Mouse (Mus musculus) CH12.LX (cell line): ENCODE data around the gene Nfix. TPM values are rescaled to one million over a fixed set of nuclear protein-coding genes. Genes with fewer than 3 reads are reported as not detected.
A peak's percentile ranks its signal among the peaks of the same experiment; 100 is the strongest.
"Not testable (repeated sequence)": the region's sequence is repeated elsewhere in the genome, so short reads cannot be mapped to it uniquely, and the experiment has no call there.

Experiments
- DNase-seq: peaks from one replicate; pipeline ENCODE4 v3.0.0-alpha.2; 2013; ENCODE audit errors: extremely low read depth
- H3K27ac ChIP-seq: 2 replicates; pipeline ENCODE4 v1.5.1; 2012; ENCODE audit warnings: low read depth, mild to moderate bottlenecking, control low read depth, moderate library complexity; ENCODE audit not compliant: insufficient read depth
- H3K27me3 ChIP-seq: replicated peaks from 2 replicates; pipeline ENCODE3; 2012; ENCODE audit warnings: inconsistent platforms
- H3K36me3 ChIP-seq, 2 experiments: replicated peaks in 1 of 2; 2 replicates each; pipeline versions ENCODE3 to v1.6.1; 2012; ENCODE audit warnings: inconsistent platforms in 1 of 2, low read length in 1 of 2, mild to moderate bottlenecking in 1 of 2, mixed read lengths in 1 of 2, moderate library complexity in 1 of 2; ENCODE audit not compliant: control insufficient read depth in 1 of 2, insufficient read depth in 1 of 2
- H3K4me1 ChIP-seq, 2 experiments: 2 replicates each; pipeline ENCODE4 v1.6.1; 2012; ENCODE audit warnings: inconsistent platforms in 1 of 2, moderate library complexity in 1 of 2; ENCODE audit not compliant: insufficient read depth in 2 of 2, control insufficient read depth in 1 of 2
- H3K4me2 ChIP-seq: 2 replicates; pipeline ENCODE4 v1.6.1; 2012; ENCODE audit warnings: low read depth, mild to moderate bottlenecking, control low read depth; ENCODE audit not compliant: poor library complexity, insufficient read depth, severe bottlenecking
- H3K4me3 ChIP-seq, 3 experiments: fragments of 150-350 bp in 1 of 3; sonication (generic) in 1 of 3; replicated peaks in 1 of 3; 2 replicates each; pipeline versions ENCODE3 to v1.5.1; 2011 to 2012; ENCODE audit warnings: low read depth in 2 of 3, low read length in 2 of 3, mild to moderate bottlenecking in 2 of 3, moderate library complexity in 2 of 3, control low read depth in 1 of 3, improper control_type of control experiment in 1 of 3, inconsistent platforms in 1 of 3, mixed read lengths in 1 of 3; ENCODE audit not compliant: poor library complexity in 1 of 3
- H3K79me2 ChIP-seq: replicated peaks from 2 replicates; pipeline ENCODE4 v1.6.1; 2012; ENCODE audit warnings: mild to moderate bottlenecking, moderate library complexity; ENCODE audit not compliant: control insufficient read depth, poor library complexity, insufficient read depth, severe bottlenecking; ENCODE audit errors: extremely low read depth
- H3K9ac ChIP-seq: 2 replicates; pipeline ENCODE4 v1.6.1; 2012; ENCODE audit warnings: low read depth, mild to moderate bottlenecking, control low read depth, moderate library complexity; ENCODE audit not compliant: insufficient read depth
- H3K9me3 ChIP-seq: replicated peaks from 2 replicates; pipeline ENCODE3; 2012; ENCODE audit warnings: low read length, inconsistent platforms, mixed read lengths
- CTCF ChIP-seq, 2 experiments: IDR thresholded peaks in 1 of 2; conservative IDR thresholded peaks in 1 of 2; 2 replicates each; pipeline ENCODE4 v1.5.1; 2011 to 2012; ENCODE audit warnings: low read depth in 2 of 2, low read length in 2 of 2, improper control_type of control experiment in 1 of 2, inconsistent platforms in 1 of 2, mild to moderate bottlenecking in 1 of 2, moderate library complexity in 1 of 2
- ELF1 ChIP-seq: IDR thresholded peaks from 2 replicates; pipeline ENCODE4 v1.6.1; 2014; ENCODE audit warnings: low read depth, mild to moderate bottlenecking, inconsistent platforms, low read length, improper control_type of control experiment
- GABPA ChIP-seq: IDR thresholded peaks from 2 replicates; pipeline ENCODE4 v1.6.1; 2012; ENCODE audit warnings: low read depth, low read length, improper control_type of control experiment, inconsistent platforms; ENCODE audit not compliant: insufficient replicate concordance
- IRF4 ChIP-seq: IDR thresholded peaks from 2 replicates; pipeline ENCODE4 v1.6.1; 2014; ENCODE audit warnings: low read depth, mild to moderate bottlenecking, inconsistent platforms, low read length, improper control_type of control experiment
- JUND ChIP-seq: conservative IDR thresholded peaks from 2 replicates; pipeline ENCODE4 v1.6.1; 2011; ENCODE audit warnings: low read depth, low read length, improper control_type of control experiment
- MAFK ChIP-seq: IDR thresholded peaks from 2 replicates; pipeline ENCODE4 v1.6.1; 2011; ENCODE audit warnings: low read length, improper control_type of control experiment; ENCODE audit not compliant: insufficient replicate concordance
- MAZ ChIP-seq: IDR thresholded peaks from 2 replicates; pipeline ENCODE4 v1.6.1; 2012; ENCODE audit warnings: low read depth, mild to moderate bottlenecking, inconsistent platforms, low read length, improper control_type of control experiment, moderate library complexity
- MYC ChIP-seq: IDR thresholded peaks from 2 replicates; pipeline ENCODE4 v1.6.1; 2011; ENCODE audit warnings: low read depth, mild to moderate bottlenecking, improper control_type of control experiment, low read length
- NRF1 ChIP-seq: IDR thresholded peaks from 2 replicates; pipeline ENCODE4 v1.6.1; 2014; ENCODE audit warnings: low read depth, mild to moderate bottlenecking, inconsistent platforms, low read length, improper control_type of control experiment, moderate library complexity
- POLR2AphosphoS2 ChIP-seq: IDR thresholded peaks from 2 replicates; pipeline ENCODE4 v1.6.1; 2011; ENCODE audit warnings: low read depth, low read length, improper control_type of control experiment
- RAD21 ChIP-seq: IDR thresholded peaks from 2 replicates; pipeline ENCODE4 v1.6.1; 2011; ENCODE audit warnings: low read depth, mild to moderate bottlenecking, low read length, improper control_type of control experiment, moderate library complexity
- SMC3 ChIP-seq: IDR thresholded peaks from 2 replicates; pipeline ENCODE4 v1.6.1; 2011; ENCODE audit warnings: low read depth, low read length, improper control_type of control experiment
- TBP ChIP-seq: conservative IDR thresholded peaks from 2 replicates; pipeline ENCODE4 v1.6.1; 2011; ENCODE audit warnings: low read depth, low read length, improper control_type of control experiment
- TCF12 ChIP-seq: IDR thresholded peaks from 2 replicates; pipeline ENCODE4 v1.6.1; 2014; ENCODE audit warnings: low read depth, mild to moderate bottlenecking, inconsistent platforms, low read length, improper control_type of control experiment
- USF1 ChIP-seq: IDR thresholded peaks from 2 replicates; pipeline ENCODE4 v1.6.1; 2014; ENCODE audit warnings: low read depth, mild to moderate bottlenecking, inconsistent platforms, low read length, improper control_type of control experiment
- USF2 ChIP-seq: conservative IDR thresholded peaks from 2 replicates; pipeline ENCODE4 v1.6.1; 2011; ENCODE audit warnings: low read depth, low read length, improper control_type of control experiment
- dilution Hi-C: fragments of 300-500 bp; cut with MboI; formaldehyde crosslinking; loops from 2 replicates; pipeline ENCODE4 v1.14.3; 2020; ENCODE audit warnings: low sequenced_read_pairs; ENCODE audit not compliant: extremely low pct_unique_long_range_greater_than_20kb, extremely low pct_ligation_motif_present
- in situ Hi-C: fragments of 300-500 bp; cut with MboI; formaldehyde crosslinking; loops from 3 replicates; pipeline ENCODE4 v1.14.3; 2019; ENCODE audit warnings: low sequenced_read_pairs, low pct_ligation_motif_present, low pct_unique_long_range_greater_than_20kb, mixed read lengths
- polyA plus RNA-seq: library from polyadenylated mRNA; unstranded; fragments of >175 nt; gene quantifications from 2 replicates; pipeline ENCODE4 v1.2.1, GENCODE M21; 2012; ENCODE audit warnings: low read depth; ENCODE audit not compliant: insufficient read length
- total RNA-seq, 2 experiments: library from RNA; depleted of rRNA; stranded (reverse); fragments of 300-350 nt in 1 of 2; fragments of >200 nt in 1 of 2; gene quantifications; 2 replicates each; pipeline ENCODE4 v1.2.3; 2012 to 2014

Nfix gene
- total and polyA plus RNA-seq, 3 experiments, result 0.09 to 10.5 (median 1.1) TPM

GRCm38 (mm10) chr8:84831490-84831889 is 31.3 kb upstream of the Nfix start, which contains the start of gene Gadd45gip1:
TSS of gene Gadd45gip1 (plus strand) at chr8:84831522.
- Histone ChIP-seq H3K4me2 (peak within 1 kb of the TSS; percentile 69), H3K27ac (peak within 1 kb of the TSS; percentile 52), H3K36me3 (peaks cover 25 to 34% of the 10 kb centered on the region in 2 experiments), H3K4me3 (peak within 1 kb of the TSS; percentile 86 to 98 (median 89))
- in situ Hi-C loops, result no loop called here
- peak; percentile 81 for DNase-seq
- 0 out of 2 replicates have a peak, but pooled peaks have one; percentile 15 for TF ChIP-seq TCF12
- TF ChIP-seq CTCF (conservative IDR thresholded peaks at IDR 0.05 in 1 of 2, IDR thresholded peaks at IDR 0.05 in 1 of 2; ENCODE audit: low read depth in 2 of 2, low read length in 2 of 2), result peak in 1 of 2 experiments; percentile 65; a peak in 2 of 4 replicates
- TF ChIP-seq TBP, result peak; percentile 74
- TF ChIP-seq IRF4, result no peak
- TF ChIP-seq POLR2AphosphoS2, result no peak
- TF ChIP-seq JUND, result 0 out of 2 replicates have a peak, but pooled peaks have one; percentile 19
- 0 out of 2 replicates have a peak, but pooled peaks have one; percentile 10 for TF ChIP-seq NRF1
- TF ChIP-seq, all 38 proteins: peak for 5
- dilution Hi-C loops, result no loop called here
- H3K9ac ChIP-seq, result peak within 1 kb of the TSS; percentile 82
- H3K9me3 ChIP-seq, result no peaks in the 10 kb centered on the region
- peaks cover 2 to 39% of the 10 kb centered on the region in 2 experiments; a peak in 2 of 4 replicates for H3K4me1 ChIP-seq
- H3K27me3 ChIP-seq, result no peaks in the 10 kb centered on the region
- H3K79me2 ChIP-seq, result peaks cover 23% of the 10 kb centered on the region

GRCm38 (mm10) chr8:84826518-84826917 is 26.4 kb upstream of the Nfix start:
- H3K27ac ChIP-seq, H3K4me2 ChIP-seq, H3K4me3 ChIP-seq, H3K9ac ChIP-seq, H3K9me3 ChIP-seq, in situ Hi-C loops, DNase-seq, H3K27me3 ChIP-seq, H3K36me3 ChIP-seq, dilution Hi-C loops, H3K79me2 ChIP-seq: not testable (repeated sequence)
- H3K4me1 ChIP-seq, result peaks cover 6 to 23% of the 10 kb centered on the region in 2 experiments

- Histone ChIP-seq H3K4me1 (peaks cover 6 to 20% of the 10 kb centered on the region in 2 experiments), H3K9ac (no peak overlapping the region; the same call in 1 of the 2 replicates), H3K79me2 (no peaks in the 10 kb centered on the region), H3K9me3 (no peaks in the 10 kb centered on the region), H3K27me3 (no peaks in the 10 kb centered on the region), H3K36me3 (peaks cover 0 to 3% of the 10 kb centered on the region in 2 experiments), H3K4me3 (no peak overlapping the region), H3K27ac (no peak overlapping the region), H3K4me2 (peak overlapping the region; percentile 29)
- no peak for DNase-seq
- TF ChIP-seq MAFK (no peak), CTCF (conservative IDR thresholded peaks at IDR 0.05 in 1 of 2, IDR thresholded peaks at IDR 0.05 in 1 of 2; ENCODE audit: low read depth in 2 of 2, low read length in 2 of 2) (no peak), USF1 (no peak), GABPA (no peak), ELF1 (no peak), SMC3 (no peak), TBP (no peak), USF2 (no peak), MAZ (no peak), MYC (no peak), RAD21 (no peak), NRF1 (no peak)
- in situ Hi-C loops (no loop called here), dilution Hi-C loops (no loop called here)
Observed at GRCm38 (mm10) chr8:84825636-84826035, 25.5 kb upstream of the Nfix start.
